Mouse (Mus musculus) G1E (cell line): ENCODE data around the gene Pdgfb.

Source experiments
- CTCF ChIP-seq: IDR thresholded peaks from 2 replicates; pipeline ENCODE4 v1.5.1; 2012; ENCODE audit warnings: low read depth, low read length, inconsistent platforms, mixed read lengths
- GATA1 ChIP-seq: IDR thresholded peaks from 2 replicates; pipeline ENCODE4 v1.6.1; 2012; ENCODE audit warnings: borderline replicate concordance, low read length, inconsistent platforms, mixed read lengths
- TAL1 ChIP-seq: conservative IDR thresholded peaks from 2 replicates; pipeline ENCODE4 v1.6.1; 2012; ENCODE audit warnings: low read depth, low read length, inconsistent platforms, mixed read lengths

- TF ChIP-seq GATA1, result no peak
- TF ChIP-seq CTCF, result no peak
- no peak for TF ChIP-seq TAL1
These were observed 29.3 kb downstream of the Pdgfb start for GRCm38 (mm10) chr15:79985471-79985870.
